Mouse (Mus musculus) adrenal gland, adult 2 months (tissue): Measurements from ENCODE around the gene Sox5. TPM values are rescaled to one million over a fixed set of nuclear protein-coding genes. Genes with fewer than 3 reads are reported as not detected.

Experiments
- DNase-seq: peaks from one replicate; pipeline ENCODE4 v3.0.0; 2021
- polyA plus RNA-seq: library from polyadenylated mRNA; depleted of rRNA; stranded (reverse); fragments of >200 nt; gene quantifications from 2 replicates; pipeline ENCODE4 v1.2.3, GENCODE M21; 2012
- total RNA-seq, 2 experiments: library from RNA; stranded (reverse); gene quantifications; 2 replicates each; pipeline ENCODE4 v1.2.3; 2021

Gene Sox5
- total and polyA plus RNA-seq, 3 experiments, result 4.2 to 17.4 (median 17.1) TPM

DNA sequence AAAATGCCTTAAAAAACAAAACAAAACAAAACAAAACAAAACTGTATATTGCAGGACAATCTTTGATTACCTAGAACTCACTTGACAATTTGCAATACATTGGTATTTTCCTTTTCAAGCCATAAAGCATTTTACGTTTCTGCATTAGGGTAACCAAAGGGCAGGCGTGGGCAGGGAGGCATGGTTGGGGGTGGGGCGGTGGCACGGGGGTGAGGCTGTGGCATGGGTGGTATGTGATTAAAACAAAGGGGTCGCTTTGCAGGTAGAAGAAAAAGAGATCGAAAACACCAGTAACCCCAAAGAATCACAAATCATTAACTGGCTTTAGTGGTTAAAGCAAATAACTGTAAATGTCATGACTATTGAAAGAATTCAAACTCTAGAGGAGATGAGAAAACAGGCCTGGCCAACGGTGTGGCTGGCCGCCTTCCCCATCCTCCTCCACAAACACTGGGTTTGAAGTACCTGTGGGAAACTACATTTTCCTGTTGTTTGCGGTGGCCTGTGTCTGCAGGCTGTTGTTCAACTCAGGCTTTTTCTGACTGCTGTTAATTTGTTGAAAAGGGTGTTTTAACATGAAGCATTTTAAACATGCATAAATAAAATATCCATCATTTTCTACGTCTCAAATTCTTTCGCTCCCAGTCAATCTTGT, 289.9 kb downstream of the Sox5 start:
- no peak for DNase-seq

DNA sequence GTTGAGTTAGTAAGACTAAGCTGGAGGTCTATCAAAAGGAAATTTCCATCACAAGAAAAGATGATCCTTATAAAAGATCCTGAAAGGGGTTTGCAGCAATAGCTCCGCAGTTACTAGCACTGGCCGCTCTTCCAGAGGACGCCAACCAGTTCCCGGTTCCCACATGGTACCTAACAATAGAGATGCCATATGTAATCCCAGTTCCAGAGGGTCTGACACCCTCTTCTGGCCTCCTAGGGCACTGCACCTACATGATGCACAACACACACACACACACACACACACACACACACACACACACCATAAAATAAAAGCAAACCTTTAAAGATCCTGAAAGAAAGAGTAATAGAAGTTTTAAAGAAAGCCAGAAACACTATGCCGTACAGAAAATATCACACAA, 290.9 kb downstream of the Sox5 start:
- DNase-seq, result no peak

DNA sequence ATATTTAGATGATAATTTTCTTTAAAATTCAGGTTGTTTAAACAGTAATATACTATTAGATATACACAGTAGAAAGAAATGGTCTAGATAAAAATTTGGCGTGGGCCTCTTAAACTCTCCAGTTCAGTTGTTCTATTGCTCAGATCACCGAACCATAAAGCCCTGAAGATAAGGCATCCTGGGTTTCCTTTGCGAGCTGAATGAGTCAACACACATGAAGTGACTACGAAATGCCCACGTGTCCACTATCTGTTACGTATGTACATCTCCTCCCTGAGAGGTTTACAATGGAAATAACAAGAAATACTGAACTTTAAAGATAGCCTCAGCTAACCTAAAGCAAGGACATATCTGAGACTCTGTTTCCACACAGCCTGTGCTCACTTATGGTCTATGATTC, 296.2 kb downstream of the Sox5 start:
- DNase-seq, result no peak

DNA sequence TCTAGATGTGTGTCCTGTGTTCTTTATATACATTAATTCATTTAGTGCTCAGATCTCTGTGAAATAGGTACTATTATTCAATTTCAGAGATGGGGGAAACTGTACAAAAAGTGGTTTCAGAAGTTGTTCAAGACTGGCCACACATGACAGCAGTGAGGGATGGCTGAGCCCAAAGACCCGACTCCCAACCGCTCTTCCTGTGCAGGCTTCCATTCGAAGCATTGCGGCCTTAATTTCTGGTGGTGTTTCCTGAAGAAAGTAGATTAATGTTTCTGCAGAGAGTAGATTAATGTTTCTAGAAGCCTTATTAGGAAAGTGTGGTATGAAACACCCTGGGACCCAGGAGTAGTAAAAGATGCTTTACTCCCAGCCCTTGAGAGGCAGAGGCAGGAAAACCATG, 298.6 kb downstream of the Sox5 start:
- DNase-seq, result no peak

DNA sequence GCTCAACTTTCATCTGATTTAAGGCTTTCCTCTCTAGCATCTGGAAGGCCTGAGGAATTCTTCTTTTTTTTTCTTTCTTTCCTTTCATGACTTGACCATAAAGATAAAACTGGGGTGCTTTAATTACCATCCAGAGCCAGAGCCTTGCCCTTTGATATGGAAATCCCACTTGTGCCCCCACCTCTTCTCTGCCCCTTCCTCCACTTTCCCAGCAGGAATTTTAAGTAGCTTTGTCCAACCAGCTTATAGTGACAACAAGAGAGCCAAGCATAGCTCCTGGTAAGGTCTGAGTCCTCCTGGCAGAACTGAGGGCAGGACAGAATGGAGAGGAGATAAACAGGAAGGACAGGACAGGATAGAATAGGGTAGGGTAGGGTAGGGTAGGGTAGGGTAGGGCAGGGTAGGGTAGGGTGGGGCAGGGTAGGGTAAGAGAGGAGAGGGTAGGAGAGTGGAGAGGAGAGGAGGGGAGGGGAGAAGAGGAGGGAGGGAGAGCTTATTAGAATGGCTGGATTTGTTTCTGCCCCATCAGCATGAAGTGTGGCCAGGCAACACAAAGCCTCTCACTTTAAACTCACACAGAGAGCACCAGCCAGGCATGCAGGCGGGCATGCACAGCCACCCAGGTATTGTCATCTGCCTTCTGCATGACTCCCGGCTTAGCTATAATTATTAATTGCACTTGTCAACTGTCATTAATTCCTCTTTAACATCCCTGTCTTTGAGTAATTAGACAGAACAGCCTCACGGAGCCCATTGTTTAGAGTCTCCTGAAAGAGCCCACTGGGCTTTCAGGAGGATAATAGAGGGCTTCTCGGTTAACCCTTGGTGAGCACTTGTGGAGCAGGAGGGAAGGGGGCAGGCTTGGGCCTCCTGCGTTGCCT, 300.9 kb downstream of the Sox5 start:
- no peak for DNase-seq

DNA sequence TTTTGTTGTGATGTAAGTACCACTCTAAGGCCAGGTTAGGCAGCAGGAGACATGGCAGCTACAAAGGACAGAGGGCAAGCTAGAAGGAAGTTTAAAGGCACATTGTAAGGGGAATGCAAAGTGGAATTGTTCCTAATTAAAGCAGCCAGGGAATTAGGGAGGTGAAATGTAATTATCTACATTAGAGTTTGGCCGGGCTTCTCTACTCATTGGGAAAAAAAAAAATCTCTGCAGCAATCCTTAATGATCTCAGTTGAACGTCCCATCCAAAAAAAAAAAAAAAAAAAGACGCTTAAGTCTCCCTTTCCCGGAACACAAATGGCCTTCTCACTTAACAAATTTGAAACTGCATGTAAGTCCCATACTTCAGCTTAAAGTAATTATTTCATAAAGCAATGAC, 301.9 kb downstream of the Sox5 start:
- DNase-seq, result no peak

DNA sequence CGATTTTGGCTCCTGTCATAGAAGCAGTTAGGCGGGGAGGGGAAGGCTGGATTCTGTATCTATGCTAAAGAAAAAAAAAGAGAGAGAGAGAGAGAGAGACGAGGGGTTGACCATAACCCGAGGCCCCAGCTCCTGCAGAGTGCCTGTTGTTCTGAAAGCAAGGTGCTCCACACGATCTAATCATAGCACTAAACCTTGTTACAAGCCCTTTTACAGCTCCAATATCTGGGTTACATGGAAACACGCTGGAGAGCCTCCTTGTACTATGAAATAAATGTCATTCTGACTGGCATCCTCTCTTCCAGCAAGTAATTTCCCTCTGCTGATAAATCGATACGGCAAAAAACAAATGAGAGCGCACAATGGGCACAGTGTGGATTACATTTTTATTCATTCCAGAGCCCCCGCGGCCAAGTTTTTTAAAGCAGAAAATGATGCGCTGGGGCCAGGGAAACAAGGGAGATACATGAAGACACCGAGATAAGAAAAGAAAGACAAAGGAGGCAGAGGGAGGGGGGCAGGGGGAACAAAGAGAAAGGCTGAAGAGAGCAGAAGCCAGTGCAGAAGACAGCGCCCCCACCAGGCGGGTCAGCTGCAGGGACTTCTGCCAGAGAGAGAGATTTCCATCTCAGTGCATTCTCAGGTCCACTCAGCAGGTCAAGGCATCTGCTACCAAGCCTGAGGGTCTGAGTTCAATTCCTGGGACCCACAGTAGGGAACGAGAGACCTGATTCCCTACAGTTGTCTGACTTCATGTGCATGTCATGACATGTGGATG, 304.3 kb downstream of the Sox5 start:
- no peak for DNase-seq

DNA sequence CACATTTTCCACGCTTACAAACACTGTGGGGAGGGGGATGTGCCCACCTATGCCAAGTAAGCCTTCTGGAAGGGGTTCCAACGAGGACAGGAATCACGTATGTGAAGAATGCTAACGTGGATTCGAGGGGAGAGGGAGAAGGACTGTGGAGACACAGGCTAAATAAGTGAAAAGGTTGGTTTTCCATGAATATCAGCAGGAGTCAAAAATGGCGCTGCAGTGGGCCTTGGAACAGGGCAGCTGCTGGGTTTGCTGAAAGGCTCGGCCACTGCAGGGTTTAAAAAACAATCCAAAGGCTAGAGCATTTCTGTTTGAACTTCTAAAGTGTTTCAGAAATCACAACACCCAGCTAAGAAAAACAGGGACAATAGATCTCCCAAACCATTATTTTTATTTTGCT, 308.3 kb downstream of the Sox5 start:
- DNase-seq, result no peak

DNA sequence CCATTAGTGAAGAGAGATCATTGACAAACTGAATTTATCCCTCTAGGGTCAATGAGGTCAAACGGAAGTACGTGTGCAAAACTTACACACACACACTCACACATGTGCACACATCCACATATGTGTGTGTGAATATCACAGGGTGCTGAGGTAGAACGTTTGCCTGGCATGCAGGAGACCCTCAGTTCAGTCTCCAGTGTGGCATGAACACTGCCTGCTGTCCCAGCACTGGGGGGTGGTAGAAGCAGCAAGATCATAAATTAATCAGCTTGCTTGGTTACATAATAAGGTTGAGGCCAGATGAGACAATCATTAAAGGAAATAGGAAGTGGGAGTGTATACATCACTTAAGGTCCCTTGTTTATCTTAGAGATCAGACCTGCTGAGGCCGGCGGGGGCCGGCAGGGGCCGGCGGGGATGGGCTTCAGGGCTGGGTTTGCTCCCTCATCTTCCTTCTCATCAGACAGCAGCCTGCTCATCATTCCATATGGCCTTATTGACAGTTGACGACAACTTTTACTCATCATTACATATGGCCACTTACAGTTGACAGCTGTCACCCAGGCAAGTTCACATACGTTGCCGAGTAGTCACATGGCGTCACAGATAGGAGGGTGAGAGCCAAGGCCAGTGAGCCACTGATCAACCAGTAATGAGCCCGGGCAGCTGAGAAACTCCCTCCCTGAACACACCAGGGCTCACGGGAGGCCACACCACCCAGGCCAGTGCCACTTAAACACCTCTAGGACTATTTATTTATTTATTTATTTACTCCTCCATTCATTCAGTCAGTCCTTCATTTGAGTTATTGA, 309.5 kb downstream of the Sox5 start:
- DNase-seq, result no peak

DNA sequence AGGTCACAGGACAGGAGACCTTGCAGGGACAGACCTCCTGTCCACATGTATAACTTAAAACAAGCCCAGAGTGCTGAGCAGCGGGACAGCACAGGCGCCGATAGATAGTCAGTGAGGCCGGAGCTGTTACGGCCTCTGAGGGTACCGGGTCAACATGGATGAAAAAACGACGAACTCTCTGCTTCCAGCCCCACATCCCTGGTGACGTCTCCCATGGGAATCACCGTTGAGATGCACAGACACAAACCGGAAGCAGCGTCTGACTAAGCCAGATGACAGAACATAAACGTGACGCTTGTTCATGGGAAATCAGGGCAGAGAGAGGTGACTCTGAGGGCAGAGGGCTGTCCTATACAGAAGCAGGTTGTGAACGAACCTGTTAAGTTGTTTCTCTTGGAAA, 315.1 kb downstream of the Sox5 start:
- DNase-seq, result no peak

DNA sequence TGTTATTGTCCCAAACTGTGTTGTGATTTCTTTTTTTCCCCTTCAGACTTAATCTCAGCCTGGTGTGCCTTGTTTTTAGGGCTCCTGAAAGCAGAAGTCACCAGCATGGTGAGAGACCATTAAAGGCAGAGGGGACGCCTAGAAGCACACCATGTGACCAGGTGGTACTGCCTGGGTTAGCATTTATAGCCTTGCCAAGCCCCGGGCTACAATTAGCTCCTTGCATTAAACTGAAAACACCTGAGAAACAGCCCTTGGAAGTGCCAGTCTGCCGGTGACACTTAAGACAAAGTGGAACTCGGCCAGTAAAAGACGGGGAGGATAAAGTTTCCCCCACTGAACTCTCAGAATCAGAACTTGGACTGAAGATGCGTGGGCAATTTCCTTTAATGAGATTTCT, 318.1 kb downstream of the Sox5 start:
- no peak for DNase-seq

DNA sequence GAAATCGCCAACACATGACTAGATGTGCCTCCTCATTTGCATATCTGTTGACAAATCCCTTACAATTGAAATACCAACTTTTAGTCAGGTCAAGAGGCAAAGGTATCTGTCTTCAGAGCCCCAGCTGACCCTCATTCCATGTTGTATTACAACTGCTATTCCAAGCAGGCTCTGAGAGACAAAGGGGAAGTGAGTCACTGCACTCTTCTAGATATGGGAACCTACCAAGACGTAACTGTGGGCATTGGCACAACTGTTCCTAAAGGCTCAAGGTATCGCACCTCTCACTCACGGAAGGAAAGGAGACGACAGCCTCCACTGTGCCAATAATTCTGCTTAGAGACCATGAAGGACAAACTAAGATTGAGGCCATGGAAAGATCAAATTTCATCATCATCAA, 318.5 kb downstream of the Sox5 start:
- no peak for DNase-seq

DNA sequence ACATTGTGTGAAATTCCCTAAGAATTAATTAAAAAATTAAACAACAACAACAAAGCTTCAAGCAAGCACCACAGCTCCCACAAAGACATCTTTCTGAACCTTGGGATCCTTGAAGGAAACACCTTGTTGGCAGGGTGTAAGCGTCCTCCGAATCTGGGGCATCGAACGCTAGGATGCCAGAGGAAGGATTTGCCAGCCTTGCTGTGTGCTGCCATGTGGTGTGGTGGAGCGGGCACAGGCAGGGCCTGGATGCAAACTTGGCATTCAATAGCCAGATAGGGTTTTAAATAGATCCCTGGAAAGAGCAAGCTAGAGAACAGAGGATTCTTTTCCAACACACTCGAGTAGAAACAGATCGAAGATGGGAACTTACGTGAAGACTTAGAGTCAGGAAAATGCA, 322.3 kb downstream of the Sox5 start:
- no peak for DNase-seq

DNA sequence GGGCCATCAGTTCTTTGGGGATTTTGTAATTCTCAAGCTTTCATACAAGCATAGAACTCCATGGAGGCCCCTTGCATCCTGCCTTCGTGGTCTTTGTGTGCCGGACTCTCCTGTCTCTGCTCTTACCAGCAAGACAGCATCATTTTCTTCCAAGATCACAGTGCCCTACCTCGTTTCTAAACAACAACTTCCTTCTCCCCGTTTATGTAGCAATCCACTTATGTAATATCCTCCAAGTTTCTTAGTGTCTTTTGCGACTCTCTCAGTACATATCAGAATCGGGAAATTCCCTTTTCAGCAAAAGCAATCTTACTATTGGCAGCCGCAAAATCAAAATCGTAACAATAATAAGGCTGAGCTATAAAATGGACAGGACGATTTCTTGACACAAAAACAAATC, 324.3 kb downstream of the Sox5 start:
- no peak for DNase-seq

DNA sequence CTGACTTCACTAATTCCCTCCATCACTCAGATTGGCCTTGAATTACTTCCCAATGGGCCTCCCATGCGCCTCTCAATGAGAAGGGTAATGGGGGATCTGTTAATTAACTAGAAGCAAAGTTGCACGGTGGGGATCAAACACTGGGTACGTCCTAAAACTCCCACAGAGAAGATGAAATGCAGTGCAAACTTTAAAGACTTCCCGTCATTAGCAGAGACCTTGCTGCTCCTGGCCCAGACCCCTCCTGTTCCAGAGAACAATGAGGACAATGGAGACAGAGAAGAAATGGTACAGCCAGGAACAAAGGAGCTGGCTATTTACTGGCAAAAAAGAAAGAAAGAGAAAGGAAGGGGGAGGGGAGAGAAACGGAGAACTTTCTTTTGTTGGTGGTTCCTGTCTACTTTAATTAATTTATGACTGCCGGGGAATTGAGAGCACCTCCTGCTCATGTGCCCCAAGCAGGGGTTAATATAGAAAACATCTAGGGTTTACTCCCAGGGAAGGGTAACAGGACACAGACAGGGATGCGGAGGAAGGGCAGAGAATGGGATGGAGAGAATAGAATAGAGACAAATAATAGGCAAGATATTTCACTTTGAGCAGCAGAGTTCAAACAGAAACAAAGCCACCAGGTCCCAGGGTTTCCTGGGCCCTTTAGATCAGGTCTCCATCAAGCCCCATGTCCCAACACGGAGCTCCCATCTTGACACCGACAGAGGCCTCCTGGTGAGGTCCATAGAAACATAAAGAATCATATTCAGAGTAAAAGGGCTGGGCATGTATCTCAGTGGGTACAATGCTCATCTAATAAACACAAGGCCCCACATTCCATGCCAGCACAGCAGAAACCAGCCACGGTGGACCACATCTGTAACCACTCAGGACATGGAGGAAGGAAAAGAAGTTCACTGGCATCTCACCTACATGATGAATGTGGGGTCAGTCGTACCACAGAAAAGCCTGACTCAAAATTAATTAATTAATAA, 327.2 kb downstream of the Sox5 start:
- DNase-seq, result no peak

DNA sequence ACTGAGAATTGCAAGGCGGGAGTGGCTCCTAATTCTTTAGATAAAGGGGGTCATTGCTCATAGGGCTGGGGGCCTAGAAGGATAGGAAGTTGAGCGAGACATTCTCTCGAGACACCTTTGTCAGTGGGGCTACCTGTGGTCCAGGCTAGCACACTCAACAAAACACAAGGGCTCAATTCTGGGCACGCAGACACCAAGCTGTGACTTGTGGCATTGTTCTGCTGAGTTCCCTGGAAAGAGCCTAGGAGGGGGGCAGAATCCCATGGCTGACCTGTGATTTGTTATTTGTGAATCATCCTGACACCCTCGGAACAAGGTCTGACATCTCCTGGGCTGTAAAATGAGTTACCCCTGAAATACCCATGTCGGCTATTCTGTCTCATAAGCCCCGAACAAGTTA, 328.2 kb downstream of the Sox5 start:
- no peak for DNase-seq

DNA sequence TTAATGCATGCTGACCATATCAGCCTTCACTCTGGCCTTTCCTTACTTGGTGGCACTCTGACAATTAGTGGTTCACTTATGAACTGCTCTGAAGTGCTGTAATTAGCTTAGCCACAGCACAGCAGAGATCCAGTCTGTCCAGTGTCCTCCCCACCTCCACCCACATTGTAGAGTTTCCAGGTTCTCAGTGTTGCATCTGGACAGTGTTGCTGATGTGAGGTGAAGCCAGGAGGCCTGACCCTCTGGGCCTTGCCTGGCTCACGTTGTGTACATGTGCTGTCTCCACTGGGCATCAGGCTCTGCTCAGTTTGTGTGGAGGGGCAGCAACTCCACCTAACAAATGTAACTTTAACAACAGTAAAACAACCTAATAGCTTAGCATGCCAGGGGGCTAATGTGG, 328.6 kb downstream of the Sox5 start:
- no peak for DNase-seq

DNA sequence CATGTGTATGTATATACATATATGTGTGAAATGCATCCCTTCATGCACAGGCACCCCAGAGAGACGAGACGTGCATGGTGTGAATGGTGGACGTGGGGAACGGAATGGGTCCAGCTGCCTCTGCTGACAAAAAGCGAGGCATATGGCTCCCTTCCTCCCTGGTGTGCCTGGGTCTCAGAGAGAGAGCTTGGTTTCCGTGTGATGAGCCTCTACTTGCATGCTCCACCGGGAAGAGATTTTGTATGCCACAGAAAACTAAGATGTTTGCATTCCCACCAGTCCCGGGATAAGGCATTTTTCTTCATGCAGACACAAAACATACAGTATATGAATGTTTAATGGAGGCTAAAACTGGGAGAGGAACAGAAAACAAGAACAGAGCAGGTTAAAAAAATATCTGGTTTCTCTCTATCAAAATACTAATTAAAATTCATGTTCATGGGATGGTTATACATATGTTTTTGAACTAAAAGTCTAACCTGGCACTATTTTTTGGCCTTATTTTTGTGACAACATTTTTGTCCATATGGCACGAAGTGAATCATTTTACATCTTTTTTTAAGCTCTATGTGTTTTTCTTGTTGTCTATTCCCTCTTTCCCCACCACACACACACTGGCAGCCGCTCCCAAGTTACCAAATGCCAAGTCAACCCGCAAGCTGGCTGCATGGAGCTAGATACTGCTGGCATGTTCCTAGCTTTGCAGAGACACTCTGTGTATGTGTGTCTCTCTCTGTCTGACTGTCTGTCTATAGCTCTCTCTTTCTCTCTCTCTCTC, 329.4 kb downstream of the Sox5 start:
- DNase-seq, result no peak

DNA sequence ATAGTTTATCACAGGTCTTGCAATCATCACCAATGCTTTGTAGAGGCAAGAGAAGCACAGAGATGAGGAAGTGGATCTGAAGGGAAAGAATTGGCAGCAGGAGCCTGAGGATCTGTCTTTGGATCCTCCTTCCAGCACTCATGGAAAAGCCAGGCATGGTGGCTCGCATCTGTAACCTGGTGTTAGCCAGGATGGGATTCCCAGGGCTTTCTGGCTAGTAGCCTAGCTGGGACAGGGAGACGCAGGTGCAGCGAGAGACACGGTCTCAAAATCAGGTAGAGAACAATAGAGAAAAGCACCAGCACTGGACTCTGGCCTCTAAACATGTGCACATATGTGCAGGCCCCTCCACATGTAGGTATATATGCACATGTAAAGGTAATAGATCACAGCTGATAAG, 330.1 kb downstream of the Sox5 start:
- no peak for DNase-seq

DNA sequence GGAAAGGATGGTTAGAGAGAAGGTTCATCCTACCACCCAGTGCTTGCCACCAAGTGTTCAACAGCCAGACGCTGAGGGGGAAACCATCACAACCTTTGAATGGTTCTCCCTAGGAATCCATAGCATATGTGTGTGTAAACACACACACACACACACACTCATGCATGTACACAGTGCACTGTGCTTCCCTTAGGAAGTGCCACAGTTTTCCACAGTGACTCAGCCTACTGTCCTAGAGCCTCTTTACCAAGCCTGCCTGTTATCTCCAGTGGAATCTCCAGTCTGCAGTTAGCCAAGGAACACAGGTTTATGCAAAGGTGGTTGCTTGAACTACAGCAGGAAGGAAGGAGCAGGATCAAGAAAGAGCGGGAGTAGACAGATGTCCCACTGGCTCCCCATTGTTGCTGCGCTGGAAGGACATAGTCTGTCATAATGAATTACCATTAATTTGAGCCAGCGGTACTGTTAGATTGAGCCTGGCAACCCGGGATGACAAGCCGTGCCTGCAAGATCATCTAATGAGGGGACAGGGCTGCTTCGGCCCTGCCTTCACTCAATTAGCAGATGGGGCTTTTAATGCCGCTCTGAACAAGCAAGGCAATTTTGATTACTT, 335.9 kb downstream of the Sox5 start:
- no peak for DNase-seq
